Mouse (Mus musculus) CH12.LX (cell line): ENCODE data around the gene Nrf1. TPM values are rescaled to one million over a fixed set of nuclear protein-coding genes. Genes with fewer than 3 reads are reported as not detected.

Experiments used
- polyA plus RNA-seq: library from polyadenylated mRNA; unstranded; fragments of >175 nt; gene quantifications from 2 replicates; pipeline ENCODE4 v1.2.1, GENCODE M21; 2012; ENCODE audit warnings: low read depth; ENCODE audit not compliant: insufficient read length
- total RNA-seq, 2 experiments: library from RNA; depleted of rRNA; stranded (reverse); fragments of 300-350 nt in 1 of 2; fragments of >200 nt in 1 of 2; gene quantifications; 2 replicates each; pipeline ENCODE4 v1.2.3; 2012 to 2014

Gene Nrf1
- total and polyA plus RNA-seq, 3 experiments = 43.6 to 74.6 (median 51.3) TPM

Other genes starting within 250 kb of the Nrf1 start
- 0.42 and 1.1 TPM in 2 replicates for gene Strip2, start 131.0 kb upstream of the Nrf1 start, total RNA-seq (2012; rRNA removed)
- gene Strip2, start 131.0 kb upstream of the Nrf1 start, total RNA-seq (2014; rRNA removed) = 1.3 and 1.6 TPM in 2 replicates
- 1.4 TPM in 2 replicates for gene Strip2, start 131.0 kb upstream of the Nrf1 start, polyA plus RNA-seq